Mouse (Mus musculus): Measurements from ENCODE around the gene Pdk3.

Gene Pdk3
- long read RNA-seq, experiment 1, transcript Pdk3-201 (12 exons, 2,115 nt), result major isoform, 11 of 13 reads
- long read RNA-seq, experiment 1, partial matches to known transcripts, result 2 of 13 reads
- long read RNA-seq, experiment 1, other reads (novel, unspliced or antisense), result 0 of 13 reads
- long read RNA-seq, experiment 2, transcript Pdk3-201 (12 exons, 2,115 nt), result major isoform, 30 of 33 reads
- long read RNA-seq, experiment 2, partial matches to known transcripts, result 1 of 33 reads
- long read RNA-seq, experiment 2, other reads (novel, unspliced or antisense), result 2 of 33 reads

- intact Hi-C loops (cut with DNase I), result no loop called here
These were observed at the start of gene Pdk3 for GRCm38 (mm10) chrX:93831561-93832336. Gene Pdk3 (minus strand): TSS chrX:93832201.

- intact Hi-C loops (cut with DNase I), result no loop called here
These were observed 45.6 kb upstream of the Pdk3 start for GRCm38 (mm10) chrX:93877634-93878016.

- intact Hi-C loops (cut with DNase I), result no loop called here
These were observed 45.1 kb upstream of the Pdk3 start for GRCm38 (mm10) chrX:93876981-93877633.

- intact Hi-C loops (cut with DNase I), result no loop called here
These were observed 31.4 kb upstream of the Pdk3 start for GRCm38 (mm10) chrX:93863393-93863792.

- intact Hi-C loops (cut with DNase I), result no loop called here
These were observed 30.6 kb upstream of the Pdk3 start for GRCm38 (mm10) chrX:93862525-93863086.

- intact Hi-C loops (cut with DNase I), result no loop called here
These were observed 25.8 kb upstream of the Pdk3 start for GRCm38 (mm10) chrX:93857756-93858155.

GRCm38 (mm10) chrX:93832337-93832884 lies 410 bp upstream of the Pdk3 start:
- intact Hi-C loops (cut with DNase I), result no loop called here

- intact Hi-C loops (cut with DNase I), result no loop called here
These were observed 6.2 kb downstream of the Pdk3 start for GRCm38 (mm10) chrX:93825787-93826186.

GRCm38 (mm10) chrX:93808040-93808439 lies 24.0 kb downstream of the Pdk3 start:
- intact Hi-C loops (cut with DNase I), result no loop called here

GRCm38 (mm10) chrX:93793168-93793567 lies 38.8 kb downstream of the Pdk3 start:
- intact Hi-C loops (cut with DNase I), result loop anchor here (5.0 kb wide), 1 partner anchor 99 kb away; no protein-coding TSS in a partner anchor

GRCm38 (mm10) chrX:93789562-93789961 lies 42.4 kb downstream of the Pdk3 start:
- intact Hi-C loops (cut with DNase I), result no loop called here

- intact Hi-C loops (cut with DNase I), result no loop called here
These were observed 71.2 kb downstream of the Pdk3 start for GRCm38 (mm10) chrX:93760770-93761169.

- intact Hi-C loops (cut with DNase I), result no loop called here
These were observed 75.0 kb downstream of the Pdk3 start for GRCm38 (mm10) chrX:93756867-93757455.

- intact Hi-C loops (cut with DNase I), result no loop called here
These were observed 76.7 kb downstream of the Pdk3 start for GRCm38 (mm10) chrX:93755210-93755842.

GRCm38 (mm10) chrX:93750566-93750965 lies 81.4 kb downstream of the Pdk3 start:
- intact Hi-C loops (cut with DNase I), result no loop called here

GRCm38 (mm10) chrX:93749165-93749564 lies 82.8 kb downstream of the Pdk3 start:
- intact Hi-C loops (cut with DNase I), result no loop called here

GRCm38 (mm10) chrX:93732975-93733748 lies 98.8 kb downstream of the Pdk3 start:
- intact Hi-C loops (cut with DNase I), result no loop called here

- intact Hi-C loops (cut with DNase I), result no loop called here
These were observed 99.6 kb downstream of the Pdk3 start for GRCm38 (mm10) chrX:93732407-93732806.

- intact Hi-C loops (cut with DNase I), result no loop called here
These were observed 101.1 kb downstream of the Pdk3 start for GRCm38 (mm10) chrX:93730854-93731253.

- intact Hi-C loops (cut with DNase I), result no loop called here
These were observed 102.5 kb downstream of the Pdk3 start for GRCm38 (mm10) chrX:93729529-93729928.
